Mouse (Mus musculus) ES-E14 (cell line): ENCODE measurements around the gene Tfap2e. TPM values are rescaled to one million over a fixed set of nuclear protein-coding genes. Genes with fewer than 3 reads are reported as not detected.

Source experiments
- DNase-seq: peaks from one replicate; pipeline ENCODE4 v3.0.0-alpha.2; 2013; ENCODE audit warnings: low read depth, low spot score
- H3K27ac ChIP-seq: 2 replicates; pipeline ENCODE4 v1.5.1; 2012; ENCODE audit warnings: low read depth, mild to moderate bottlenecking, low read length, moderate library complexity, mixed read lengths; ENCODE audit not compliant: poor library complexity, insufficient read depth, severe bottlenecking
- H3K36me3 ChIP-seq: 2 replicates; pipeline ENCODE4 v1.6.1; 2012; ENCODE audit warnings: mild to moderate bottlenecking, low read length, moderate library complexity, mixed read lengths; ENCODE audit not compliant: control insufficient read depth, poor library complexity, insufficient read depth, severe bottlenecking
- H3K4me1 ChIP-seq, 2 experiments: fragments of 150-350 bp in 1 of 2; sonication (generic) in 1 of 2; 2 replicates each; pipeline ENCODE4 v1.6.1; 2012; ENCODE audit warnings: low read length in 2 of 2, mild to moderate bottlenecking in 1 of 2, mixed read lengths in 1 of 2; ENCODE audit not compliant: control insufficient read depth in 2 of 2, insufficient read depth in 2 of 2, poor library complexity in 1 of 2
- H3K4me3 ChIP-seq, 2 experiments: fragments of 150-350 bp in 1 of 2; sonication (generic) in 1 of 2; 2 replicates each; pipeline ENCODE4 v1.5.1; 2012; ENCODE audit warnings: low read length in 2 of 2, low read depth in 1 of 2, mild to moderate bottlenecking in 1 of 2, mixed read lengths in 1 of 2; ENCODE audit not compliant: insufficient read depth in 1 of 2, poor library complexity in 1 of 2, severe bottlenecking in 1 of 2
- H3K9ac ChIP-seq: 2 replicates; pipeline ENCODE4 v1.6.1; 2012; ENCODE audit warnings: low read depth, mild to moderate bottlenecking, low read length, mixed read lengths; ENCODE audit not compliant: poor library complexity, insufficient read depth, severe bottlenecking
- H3K9me3 ChIP-seq: fragments of 150-350 bp; sonication (generic); 2 replicates; pipeline ENCODE4 v1.6.1; 2012; ENCODE audit warnings: low read depth, mild to moderate bottlenecking, low read length; ENCODE audit not compliant: control insufficient read depth, insufficient read depth
- CHD2 ChIP-seq: IDR thresholded peaks from 2 replicates; pipeline ENCODE4 v1.6.1; 2014; ENCODE audit warnings: mild to moderate bottlenecking, low read depth, low read length, inconsistent platforms
- HCFC1 ChIP-seq: IDR thresholded peaks from 2 replicates; pipeline ENCODE4 v1.6.1; 2012; ENCODE audit warnings: low read length, inconsistent platforms, borderline replicate concordance; ENCODE audit not compliant: insufficient read depth
- MAFK ChIP-seq: IDR thresholded peaks from 2 replicates; pipeline ENCODE4 v1.6.1; 2014; ENCODE audit warnings: mild to moderate bottlenecking, low read depth, low read length, inconsistent platforms; ENCODE audit not compliant: insufficient read depth
- ZC3H11A ChIP-seq: IDR thresholded peaks from 2 replicates; pipeline ENCODE4 v1.6.1; 2012; ENCODE audit warnings: low read depth, mild to moderate bottlenecking, inconsistent platforms, low read length, borderline replicate concordance
- ZNF384 ChIP-seq: IDR thresholded peaks from 2 replicates; pipeline ENCODE4 v1.6.1; 2012; ENCODE audit warnings: low read depth, low read length, inconsistent platforms
- in situ Hi-C, 2 experiments: fragments of 600-800 bp; cut with MboI; formaldehyde crosslinking; loops; one replicate each; pipeline ENCODE4 v1.15.1; 2025; ENCODE audit warnings: low sequenced_read_pairs in 2 of 2, inconsistent platforms in 1 of 2; ENCODE audit not compliant: unreplicated experiment in 2 of 2
- total RNA-seq: library from RNA; depleted of rRNA; stranded (reverse); fragments of 300-350 nt; gene quantifications from 2 replicates; pipeline ENCODE4 v1.2.3, GENCODE M21; 2012

The Tfap2e gene
- total RNA-seq, 1 experiment = 0.49 TPM

- H3K9me3 ChIP-seq = no peaks in the 10 kb centered on the region
- H3K27ac ChIP-seq = no peak overlapping the region
- H3K9ac ChIP-seq = no peak overlapping the region
- no peaks in the 10 kb centered on the region for H3K36me3 ChIP-seq
- no peaks in the 10 kb centered on the region for H3K4me1 ChIP-seq
- DNase-seq = no peak
- in situ Hi-C loops = no loop called here
- H3K4me3 ChIP-seq = no peak overlapping the region
- no peak for TF ChIP-seq ZNF384
- no peak for TF ChIP-seq CHD2
- no peak for TF ChIP-seq MAFK
- no peak for TF ChIP-seq HCFC1
- TF ChIP-seq ZC3H11A = no peak
These were observed 44.1 kb upstream of the Tfap2e start for GRCm38 (mm10) chr4:126779826-126780775.

- no peak overlapping the region for H3K27ac ChIP-seq
- no peak for DNase-seq
- no peaks in the 10 kb centered on the region for H3K9me3 ChIP-seq
- H3K4me3 ChIP-seq = no peak overlapping the region
- H3K36me3 ChIP-seq = no peaks in the 10 kb centered on the region
- in situ Hi-C loops = no loop called here
- H3K4me1 ChIP-seq = no peaks in the 10 kb centered on the region
- H3K9ac ChIP-seq = no peak overlapping the region
- TF ChIP-seq HCFC1 (no peak), ZNF384 (no peak), ZC3H11A (no peak), MAFK (no peak), CHD2 (no peak)
These were observed 43.1 kb upstream of the Tfap2e start for GRCm38 (mm10) chr4:126779148-126779581.

GRCm38 (mm10) chr4:126775182-126775581, 39.1 kb upstream of the Tfap2e start:
- TF ChIP-seq HCFC1 (no peak), ZNF384 (no peak), CHD2 (no peak), ZC3H11A (no peak), MAFK (no peak)
- no peak overlapping the region for H3K9ac ChIP-seq
- DNase-seq = no peak
- H3K4me3 ChIP-seq = no peak overlapping the region
- H3K36me3 ChIP-seq = no peaks in the 10 kb centered on the region
- H3K9me3 ChIP-seq = no peaks in the 10 kb centered on the region
- in situ Hi-C loops = no loop called here
- H3K4me1 ChIP-seq = no peaks in the 10 kb centered on the region
- H3K27ac ChIP-seq = no peak overlapping the region

- in situ Hi-C loops = no loop called here
- Histone ChIP-seq H3K9ac (no peak overlapping the region), H3K4me3 (no peak overlapping the region), H3K4me1 (no peaks in the 10 kb centered on the region), H3K9me3 (no peaks in the 10 kb centered on the region), H3K36me3 (no peaks in the 10 kb centered on the region), H3K27ac (no peak overlapping the region)
- DNase-seq = no peak
- no peak for TF ChIP-seq ZC3H11A
- TF ChIP-seq HCFC1 = no peak
- TF ChIP-seq ZNF384 = no peak
- no peak for TF ChIP-seq MAFK
- no peak for TF ChIP-seq CHD2
These were observed 37.8 kb upstream of the Tfap2e start for GRCm38 (mm10) chr4:126773871-126774270.

GRCm38 (mm10) chr4:126770831-126771230, 34.8 kb upstream of the Tfap2e start:
- in situ Hi-C loops = no loop called here
- Histone ChIP-seq H3K4me3 (no peak overlapping the region), H3K4me1 (no peaks in the 10 kb centered on the region), H3K9ac (no peak overlapping the region), H3K9me3 (no peaks in the 10 kb centered on the region), H3K36me3 (no peaks in the 10 kb centered on the region), H3K27ac (no peak overlapping the region)
- TF ChIP-seq MAFK (no peak), CHD2 (no peak), ZNF384 (no peak), ZC3H11A (no peak), HCFC1 (no peak)
- DNase-seq = no peak
